8 mouse cellular contexts compared by ENCODE assay signal in the genomic region with DNA sequence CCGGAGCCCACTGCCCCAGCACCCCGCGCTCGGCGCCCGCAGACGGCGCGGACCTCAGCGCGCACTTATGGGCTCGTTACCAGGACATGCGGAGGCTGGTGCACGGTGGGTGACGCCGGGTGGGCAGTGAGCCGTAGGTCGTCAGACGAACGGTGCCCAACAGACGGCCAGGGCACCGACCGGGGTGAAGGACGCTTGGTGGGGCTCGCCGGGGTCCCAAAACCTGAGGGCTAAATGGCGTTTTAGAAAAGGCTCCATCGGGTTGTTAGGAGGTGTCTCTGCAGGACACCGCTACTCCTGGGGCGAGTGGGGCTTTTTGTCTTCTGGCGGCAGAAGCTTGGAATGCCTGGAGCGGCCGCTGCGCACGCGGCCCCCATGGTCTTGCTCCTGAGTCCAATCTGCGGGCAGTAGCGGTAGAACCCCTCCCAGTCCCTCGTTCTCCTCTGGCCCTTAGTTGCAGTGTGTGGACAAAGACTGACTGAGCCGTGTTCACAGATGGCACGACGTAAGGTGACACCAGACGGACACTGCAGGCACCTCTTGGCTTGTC. TPM values are rescaled to one million over a fixed set of nuclear protein-coding genes. Genes with fewer than 3 reads are reported as not detected.
DNase-seq lines count a peak whose midpoint lies in the region; ATAC-seq and TF ChIP-seq lines count a peak whose summit lies in the region.

No protein-coding gene starts in this region.

- DNase-seq in cerebellum, adult 2 months = peak in 1 of 2 experiments; percentile 18
- DNase-seq in cerebellum, adult 11 months = no peak
- peak; percentile 59 for DNase-seq in 416B (ENCODE audit: low read depth)
- no peak for DNase-seq in right cerebral cortex, postnatal 4 days

- no peak for TF ChIP-seq POLR2A in cerebellum, adult 2 months (IDR thresholded peaks at IDR 0.05; ENCODE audit: borderline replicate concordance, insufficient read depth, low read length)
- 0 out of 2 replicates have a peak, but pooled peaks have one; percentile 20 for TF ChIP-seq POLR2A in embryonic fibroblast, embryonic 13.5 days (IDR thresholded peaks at IDR 0.05; ENCODE audit: low read depth, low read length)

- H3K9ac ChIP-seq in intestine, postnatal 0 days (ENCODE audit: low read depth, low read length) = peak overlapping the region; percentile 46
- peak overlapping the region; percentile 91 for H3K9ac ChIP-seq in midbrain, embryonic 13.5 days (replicated peaks)

- 3% methylated on average over 43 of the region's 43 CpGs for WGBS in cerebellum, adult 2 months
- WGBS in intestine, postnatal 0 days = under 1% methylated on average over 38 of the region's 43 CpGs
- WGBS in midbrain, embryonic 13.5 days = under 1% methylated on average over 43 of the region's 43 CpGs

- H3K27ac ChIP-seq in cerebellum, adult 2 months (ENCODE audit: insufficient read depth, low read length) = no peak overlapping the region
- H3K27ac ChIP-seq in embryonic fibroblast, embryonic 13.5 days (ENCODE audit: insufficient read depth, low read length) = no peak overlapping the region
- no peak overlapping the region for H3K27ac ChIP-seq in intestine, postnatal 0 days (ENCODE audit: low read depth, low read length)
- H3K27ac ChIP-seq in midbrain, embryonic 13.5 days = peak overlapping the region; percentile 93

- H3K4me2 ChIP-seq in intestine, postnatal 0 days (replicated peaks; ENCODE audit: low read depth) = peak overlapping the region; percentile 96
- peak overlapping the region; percentile 86 for H3K4me2 ChIP-seq in midbrain, embryonic 13.5 days (replicated peaks)

- peak overlapping the region; percentile 28 for H3K4me3 ChIP-seq in cerebellum, adult 2 months (replicated peaks; ENCODE audit: insufficient read depth, low read depth, low read length)
- peak overlapping the region; percentile 90 for H3K4me3 ChIP-seq in embryonic fibroblast, embryonic 13.5 days (ENCODE audit: insufficient read depth, low read length)
- H3K4me3 ChIP-seq in intestine, postnatal 0 days (ENCODE audit: low read depth, low read length) = peak overlapping the region; percentile 64
- H3K4me3 ChIP-seq in midbrain, embryonic 13.5 days (replicated peaks) = peak overlapping the region; percentile 79

- peaks cover 6% of the 10 kb centered on the region; the same call in 1 of the 2 replicates for H3K36me3 ChIP-seq in intestine, postnatal 0 days (ENCODE audit: control insufficient read depth, insufficient read depth)
- peaks cover 23% of the 10 kb centered on the region for H3K36me3 ChIP-seq in midbrain, embryonic 13.5 days

- H3K9me3 ChIP-seq in intestine, postnatal 0 days (ENCODE audit: control insufficient read depth) = no peaks in the 10 kb centered on the region
- no peaks in the 10 kb centered on the region for H3K9me3 ChIP-seq in midbrain, embryonic 13.5 days

- ATAC-seq in intestine, postnatal 0 days = no peak
- peak; percentile 40; the same call in 1 of the 2 replicates for ATAC-seq in midbrain, embryonic 13.5 days
- ATAC-seq in CD4-positive, CD25-positive, alpha-beta regulatory T cell, adult 4 months = no peak

- 0 out of 2 replicates have a peak, but pooled peaks cover 8% of the 10 kb centered on the region for H3K4me1 ChIP-seq in cerebellum, adult 2 months (ENCODE audit: control insufficient read depth, insufficient read depth, low read length)
- no peaks in the 10 kb centered on the region; the same call in 1 of the 2 replicates for H3K4me1 ChIP-seq in embryonic fibroblast, embryonic 13.5 days (ENCODE audit: control insufficient read depth, insufficient read depth, low read length)
- peaks cover 14% of the 10 kb centered on the region for H3K4me1 ChIP-seq in intestine, postnatal 0 days (replicated peaks; ENCODE audit: control insufficient read depth, insufficient read depth, low read length)
- H3K4me1 ChIP-seq in midbrain, embryonic 13.5 days (replicated peaks) = peaks cover 62% of the 10 kb centered on the region

- no peaks in the 10 kb centered on the region for H3K27me3 ChIP-seq in cerebellum, adult 2 months (ENCODE audit: control insufficient read depth, insufficient read depth, low read length)
- H3K27me3 ChIP-seq in intestine, postnatal 0 days (replicated peaks; ENCODE audit: control insufficient read depth, insufficient read depth, low read length) = no peaks in the 10 kb centered on the region
- H3K27me3 ChIP-seq in midbrain, embryonic 13.5 days = no peaks in the 10 kb centered on the region

- TF ChIP-seq CTCF in cerebellum, adult 2 months (IDR thresholded peaks at IDR 0.05; ENCODE audit: borderline replicate concordance, insufficient read depth, low read depth, low read length) = no peak
- TF ChIP-seq CTCF in embryonic fibroblast, embryonic 13.5 days (IDR thresholded peaks at IDR 0.05; ENCODE audit: borderline replicate concordance, insufficient read depth, low read length) = no peak
- TF ChIP-seq CTCF in intestine, postnatal 0 days (IDR thresholded peaks at IDR 0.05; ENCODE audit: low read depth) = no peak

RNA-seq across cellular contexts. Expression of gene Nt5dc2, which starts 0.5 kb away (rescaled TPM):
- polyA plus RNA-seq in cerebellum, adult 2 months (2012; rRNA removed) = 28.3 and 28.4 TPM in 2 replicates
- polyA plus RNA-seq in embryonic fibroblast, embryonic 13.5 days (2011; ENCODE audit: insufficient read length, low read depth, missing spikeins) = 86.1 and 119 TPM in 2 replicates
- 31.2 and 34.9 TPM in 2 replicates for polyA plus RNA-seq in intestine, postnatal 0 days (2015; fragmentation: Nextera tagmentation; extraction: Ambion mirVana)
- polyA plus RNA-seq in midbrain, embryonic 13.5 days (2015; fragmentation: Nextera tagmentation; extraction: Ambion mirVana) = 280 and 317 TPM in 2 replicates
- polyA plus RNA-seq in CD4-positive, CD25-positive, alpha-beta regulatory T cell, adult 4 months (2017; shearing (Covaris generic)) = not detected

RNA-seq across cellular contexts. Expression of gene Smim4, which starts 2.6 kb away (rescaled TPM):
- polyA plus RNA-seq in cerebellum, adult 2 months (2012; rRNA removed) = 35.3 and 42.4 TPM in 2 replicates
- polyA plus RNA-seq in embryonic fibroblast, embryonic 13.5 days (2011; ENCODE audit: insufficient read length, low read depth, missing spikeins) = 30.6 and 33.4 TPM in 2 replicates
- polyA plus RNA-seq in intestine, postnatal 0 days (2015; fragmentation: Nextera tagmentation; extraction: Ambion mirVana) = 127 and 132 TPM in 2 replicates
- polyA plus RNA-seq in midbrain, embryonic 13.5 days (2015; fragmentation: Nextera tagmentation; extraction: Ambion mirVana) = 75.8 and 78.8 TPM in 2 replicates
- polyA plus RNA-seq in CD4-positive, CD25-positive, alpha-beta regulatory T cell, adult 4 months (2017; shearing (Covaris generic)) = 10 to 100 TPM; 66.3 to 68.7 TPM

RNA-seq across cellular contexts. Expression of gene Stab1, which starts 37.1 kb away (rescaled TPM):
- 8.6 and 9.6 TPM in 2 replicates for polyA plus RNA-seq in cerebellum, adult 2 months (2012; rRNA removed)
- 1.7 and 7.3 TPM in 2 replicates for polyA plus RNA-seq in embryonic fibroblast, embryonic 13.5 days (2011; ENCODE audit: insufficient read length, low read depth, missing spikeins)
- polyA plus RNA-seq in intestine, postnatal 0 days (2015; fragmentation: Nextera tagmentation; extraction: Ambion mirVana) = 20.6 and 23.1 TPM in 2 replicates
- 19.8 and 23.2 TPM in 2 replicates for polyA plus RNA-seq in midbrain, embryonic 13.5 days (2015; fragmentation: Nextera tagmentation; extraction: Ambion mirVana)
- polyA plus RNA-seq in CD4-positive, CD25-positive, alpha-beta regulatory T cell, adult 4 months (2017; shearing (Covaris generic)) = 1 to 10 TPM in 1 of 2 experiments, under 1 TPM in 1; 0.91 to 2.7 TPM

Comparison
In these comparisons a context has a peak if more than half of its experiments do, and no peak if none do; other contexts are left out.
1. H3K4me3 ChIP-seq: peak in every context shown above with its lines; median percentile 90 in embryonic fibroblast, embryonic 13.5 days; 79 in midbrain, embryonic 13.5 days; 64 in intestine, postnatal 0 days; 28 in cerebellum, adult 2 months.
2. RNA of gene Nt5dc2, which starts 0.5 kb away (polyA plus RNA-seq): 280 to 317 TPM in midbrain, embryonic 13.5 days, 86.1 to 119 TPM in embryonic fibroblast, embryonic 13.5 days, 31.2 to 34.9 TPM in intestine, postnatal 0 days and 28.3 to 28.4 TPM in cerebellum, adult 2 months; not detected in CD4-positive, CD25-positive, alpha-beta regulatory T cell, adult 4 months; every median in the first group is over 10 times any median in the second.